Mouse (Mus musculus) R1 (cell line): Measurements from ENCODE around the gene Trim9.

Source experiments
- DNase-seq: peaks from one replicate; pipeline ENCODE4 v3.0.0-alpha.2; 2018; ENCODE audit warnings: low read depth, low spot score

The Trim9 gene

DNA sequence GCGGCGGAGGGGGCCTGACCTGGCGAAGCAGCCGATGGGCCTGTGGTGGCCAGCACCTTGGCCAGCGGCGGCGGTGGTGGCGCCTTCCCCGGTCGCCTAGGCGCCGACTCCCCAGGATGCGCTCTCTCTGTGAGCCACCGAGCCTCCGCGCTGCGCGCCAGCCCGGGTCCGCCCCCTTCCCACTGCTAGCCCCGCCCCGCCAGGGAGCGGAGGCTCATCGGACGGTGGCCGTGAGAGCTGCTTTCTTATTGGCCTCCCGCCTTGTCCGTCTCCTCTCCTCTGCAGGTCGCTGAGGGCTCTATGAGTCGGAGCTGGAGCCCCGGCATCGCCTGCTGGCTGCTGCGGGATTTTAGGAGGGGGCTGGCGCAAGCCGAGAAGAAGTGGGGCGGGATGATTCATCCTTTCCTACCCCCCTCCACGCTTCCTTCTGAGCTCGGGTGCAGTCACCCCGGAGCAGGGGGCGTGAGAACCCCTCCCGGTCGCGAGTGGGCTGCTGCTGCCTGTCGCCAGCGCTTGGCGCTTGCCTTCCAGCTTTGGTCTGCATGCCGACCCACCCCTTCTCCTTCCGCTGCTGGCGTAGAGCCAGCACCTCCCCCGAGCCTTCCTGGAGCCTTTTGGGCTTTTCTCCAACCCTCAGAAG, at the start of gene Trim9:
Gene Trim9, minus strand, starts transcription at position 413 of the 640 bp plus-strand sequence.
- DNase-seq: peak; percentile 98

DNA sequence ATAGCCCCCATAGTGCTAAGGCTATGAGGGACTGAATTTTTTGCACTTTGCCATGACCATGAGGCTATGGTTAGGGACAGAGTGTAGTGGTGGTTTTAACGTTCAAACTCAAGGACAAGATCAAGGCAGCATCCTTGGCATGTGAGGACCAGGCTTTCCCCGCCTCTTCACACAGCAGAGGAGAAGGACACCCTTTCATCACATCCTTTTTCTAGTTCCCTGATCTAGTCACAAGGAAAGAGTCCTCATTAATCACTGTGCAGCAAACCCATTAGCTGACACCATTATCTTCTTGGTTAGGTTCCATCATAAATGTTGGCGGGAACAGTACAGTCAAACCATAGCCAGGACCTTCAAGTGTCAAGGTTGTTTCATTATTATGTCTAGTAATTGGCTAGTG, 47.6 kb upstream of the Trim9 start:
- DNase-seq: no peak

DNA sequence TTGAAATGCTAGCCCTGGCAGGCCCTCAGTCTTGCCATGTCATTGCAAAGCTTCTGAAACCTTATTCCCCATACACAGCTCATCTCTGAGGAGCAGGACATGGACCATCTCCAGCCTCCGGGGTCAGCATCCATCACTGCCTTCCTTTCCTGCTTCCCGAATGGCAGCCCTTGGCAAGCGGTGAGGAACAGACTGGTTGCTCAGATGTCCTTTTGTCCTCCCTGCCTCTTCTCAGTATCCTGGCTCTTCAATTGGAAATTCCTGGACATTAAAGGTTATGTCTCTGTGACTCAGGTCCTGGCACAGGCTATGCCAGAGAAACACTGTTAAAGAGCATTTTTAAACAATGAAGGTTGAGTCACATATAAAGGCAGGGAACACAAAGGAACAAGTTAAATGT, 43.8 kb upstream of the Trim9 start:
- no peak for DNase-seq

GRCm38 (mm10) chr12:70374976-70375375, 27.6 kb upstream of the Trim9 start:
- no peak for DNase-seq

DNA sequence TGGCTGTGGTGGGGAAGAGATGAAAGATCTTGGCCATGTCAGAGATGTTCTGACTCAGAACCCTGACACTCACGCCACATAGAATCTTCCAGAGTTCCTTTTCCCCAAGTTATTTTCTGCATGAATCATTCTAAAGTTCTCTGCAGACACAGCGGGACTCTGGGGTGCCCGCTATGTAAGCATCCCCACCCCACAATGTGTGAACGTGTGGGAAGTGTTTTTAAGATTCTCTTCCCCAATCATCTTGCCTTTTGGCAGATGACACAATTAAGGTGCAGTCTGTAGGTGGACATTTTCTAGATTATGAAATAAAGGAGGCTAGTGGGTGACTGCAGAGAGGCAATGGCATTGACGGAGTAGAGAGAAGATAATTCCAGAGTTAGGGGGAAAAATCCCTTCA, 25.5 kb upstream of the Trim9 start:
- no peak for DNase-seq

GRCm38 (mm10) chr12:70369348-70369747, 21.9 kb upstream of the Trim9 start:
- DNase-seq: no peak

- DNase-seq: no peak
Measured at GRCm38 (mm10) chr12:70368820-70369219, 21.4 kb upstream of the Trim9 start.

DNA sequence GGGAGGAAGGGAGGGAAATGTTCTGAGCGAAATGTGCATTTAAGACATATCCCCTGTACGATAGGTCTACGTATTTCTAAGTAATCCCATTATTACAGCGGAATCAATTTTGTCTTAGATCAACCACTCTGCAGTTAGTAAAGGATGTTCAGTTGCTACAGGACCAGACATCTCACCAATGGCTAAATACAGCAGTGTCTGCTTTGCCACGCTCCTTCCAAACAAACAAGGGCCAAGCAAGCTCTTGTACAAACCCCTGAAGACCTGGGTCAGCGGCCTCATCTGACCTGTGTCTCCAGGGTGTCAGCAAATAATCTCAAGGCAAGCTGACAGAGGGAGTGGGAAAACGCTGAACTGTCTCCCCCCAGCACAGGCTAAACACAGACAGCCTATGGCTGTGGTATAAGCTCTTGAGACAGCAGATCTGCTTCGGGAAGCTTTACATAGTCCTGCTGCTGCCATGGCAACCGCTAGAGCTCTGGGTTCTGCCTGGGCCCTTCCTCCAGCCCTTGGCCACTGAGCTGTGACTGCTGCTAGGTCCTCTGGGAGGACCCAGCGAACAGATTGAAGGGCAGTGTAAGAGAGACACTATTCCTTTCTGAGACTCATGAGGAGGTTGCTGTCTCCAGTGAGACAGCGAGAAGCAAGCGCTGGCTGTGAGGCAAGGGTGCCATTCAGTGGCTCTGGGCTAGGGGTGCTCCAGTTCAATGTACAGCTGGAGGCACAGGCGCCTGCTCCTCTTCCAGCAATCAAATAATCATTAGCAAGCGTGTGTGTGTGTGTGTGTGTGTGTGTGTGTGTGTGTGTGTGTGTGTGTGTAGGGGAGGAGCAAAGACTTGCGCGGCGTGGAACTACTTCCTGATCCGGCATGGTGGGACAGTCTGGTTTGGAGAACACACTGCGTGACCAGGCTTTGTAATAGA, 20.2 kb upstream of the Trim9 start:
- DNase-seq: peak; percentile 88

- DNase-seq: no peak
Measured at GRCm38 (mm10) chr12:70363016-70363415, 15.6 kb upstream of the Trim9 start.

GRCm38 (mm10) chr12:70360276-70360675, 12.9 kb upstream of the Trim9 start:
- peak; percentile 11 for DNase-seq

DNA sequence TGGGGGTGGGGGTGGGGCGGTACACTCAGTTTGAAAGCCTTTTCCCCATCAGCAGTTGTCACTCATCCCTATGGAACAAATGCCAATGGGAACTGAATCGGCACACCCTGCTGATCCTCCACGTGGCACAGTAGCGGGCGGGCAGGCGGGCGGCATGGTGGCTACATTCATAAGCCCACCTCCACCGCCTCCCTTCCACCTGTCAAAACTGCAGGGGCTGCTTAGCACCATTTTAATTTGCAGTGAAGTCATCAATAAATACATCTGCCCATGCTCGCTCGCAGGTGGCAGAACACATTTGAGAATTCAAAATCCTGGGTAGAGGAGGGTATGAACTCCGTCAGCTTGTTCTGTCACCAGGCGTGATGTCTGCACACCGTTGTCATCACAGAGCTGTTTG, 12.0 kb upstream of the Trim9 start:
- peak; percentile 6 for DNase-seq

GRCm38 (mm10) chr12:70354926-70355325, 7.5 kb upstream of the Trim9 start:
- DNase-seq: no peak

GRCm38 (mm10) chr12:70350490-70350889, 3.1 kb upstream of the Trim9 start:
- no peak for DNase-seq

- DNase-seq: no peak
Measured at GRCm38 (mm10) chr12:70349788-70350187, 2.4 kb upstream of the Trim9 start.

DNA sequence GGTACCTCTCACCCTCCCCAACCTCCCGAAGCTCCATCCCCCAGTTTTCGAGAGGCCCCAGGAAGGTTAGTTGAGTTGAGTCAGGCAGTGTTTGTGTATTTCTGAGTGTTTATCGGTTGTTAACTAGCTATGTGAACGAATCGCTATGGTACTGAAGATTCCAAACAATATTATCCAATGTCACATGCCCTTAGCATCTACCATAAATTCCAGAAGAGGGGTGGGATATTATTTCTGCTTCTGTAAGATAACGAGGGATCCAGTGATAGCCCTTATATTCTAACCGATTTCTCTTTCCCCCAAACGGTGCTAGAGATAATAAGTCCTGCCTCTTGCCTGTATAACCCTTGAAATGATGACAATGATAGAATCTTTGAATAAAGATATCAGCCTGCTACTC, 612 bp upstream of the Trim9 start:
- DNase-seq: no peak

DNA sequence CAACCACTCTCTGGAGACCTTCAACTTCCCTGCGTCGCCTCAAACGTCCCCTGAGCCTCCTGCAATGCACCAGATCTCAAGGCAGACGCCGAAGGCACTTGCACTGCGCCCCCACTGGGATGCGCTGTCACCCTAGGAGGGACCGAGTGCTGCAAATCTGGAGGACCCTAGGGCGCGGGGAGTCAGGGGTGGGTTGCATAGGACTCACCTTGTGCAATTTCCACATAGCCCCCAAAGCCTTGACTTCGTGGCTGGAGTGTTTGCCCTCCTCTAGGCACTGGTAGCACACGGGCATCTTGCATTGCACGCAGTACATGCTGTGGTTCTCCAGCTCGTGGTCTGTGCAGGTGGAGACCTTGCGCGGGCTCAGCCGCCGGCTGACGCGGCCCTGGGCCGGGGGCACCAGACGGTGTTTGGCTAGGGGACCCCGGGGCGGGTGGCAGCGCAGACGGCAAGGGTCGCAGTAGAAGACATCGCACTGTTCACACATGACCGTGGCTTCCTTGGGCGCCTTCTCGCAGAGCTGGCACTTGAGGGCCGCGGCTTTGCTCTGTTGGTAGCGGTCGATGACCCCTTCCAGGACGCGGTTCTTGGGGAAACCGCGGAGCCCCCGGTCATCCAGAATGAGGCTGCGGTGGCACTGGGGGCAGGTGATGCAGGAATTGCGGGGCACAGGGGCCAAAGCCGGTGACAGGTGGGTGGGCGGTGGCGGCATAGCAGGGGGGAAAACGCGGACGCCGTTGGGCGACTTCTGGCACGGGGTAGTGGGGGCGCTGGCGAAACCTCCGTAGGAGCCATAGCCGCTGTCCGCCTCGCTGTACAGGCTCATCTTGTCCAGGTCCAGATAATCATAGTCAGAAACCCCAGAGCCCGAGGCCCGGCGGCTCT, 1.0 kb downstream of the Trim9 start:
- DNase-seq: peak; percentile 53

DNA sequence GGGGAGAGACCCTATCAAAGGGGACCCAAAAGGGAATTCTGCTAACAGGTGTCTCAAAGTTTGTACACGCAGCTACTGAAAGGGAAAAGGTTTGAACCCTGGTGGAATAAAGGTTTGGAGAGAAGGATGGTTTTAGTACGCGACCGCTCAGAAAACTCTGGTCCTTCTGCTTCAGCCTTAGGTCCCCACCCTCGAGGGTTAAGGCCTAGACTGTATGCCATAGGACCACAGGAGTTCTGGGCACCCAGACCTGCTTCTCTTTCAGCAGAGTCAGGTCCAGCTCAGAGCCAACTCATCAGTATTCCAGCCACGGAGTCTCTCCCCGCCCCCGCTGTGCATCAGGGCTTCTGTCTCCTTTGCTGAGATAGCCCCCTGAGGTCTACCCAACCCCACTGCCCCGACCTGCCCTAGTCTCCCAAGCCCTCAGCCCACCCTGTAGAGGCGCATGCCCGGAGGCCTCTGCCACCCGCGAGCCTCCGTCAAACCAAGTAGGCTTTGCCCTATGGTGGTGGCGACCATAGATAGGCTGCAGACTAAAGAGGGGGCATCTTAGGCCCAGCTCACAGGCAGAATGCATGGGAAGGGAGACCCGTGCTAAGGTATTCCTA, 1.8 kb downstream of the Trim9 start:
- DNase-seq: no peak

GRCm38 (mm10) chr12:70335176-70335575, 12.2 kb downstream of the Trim9 start:
- peak; percentile 84 for DNase-seq

DNA sequence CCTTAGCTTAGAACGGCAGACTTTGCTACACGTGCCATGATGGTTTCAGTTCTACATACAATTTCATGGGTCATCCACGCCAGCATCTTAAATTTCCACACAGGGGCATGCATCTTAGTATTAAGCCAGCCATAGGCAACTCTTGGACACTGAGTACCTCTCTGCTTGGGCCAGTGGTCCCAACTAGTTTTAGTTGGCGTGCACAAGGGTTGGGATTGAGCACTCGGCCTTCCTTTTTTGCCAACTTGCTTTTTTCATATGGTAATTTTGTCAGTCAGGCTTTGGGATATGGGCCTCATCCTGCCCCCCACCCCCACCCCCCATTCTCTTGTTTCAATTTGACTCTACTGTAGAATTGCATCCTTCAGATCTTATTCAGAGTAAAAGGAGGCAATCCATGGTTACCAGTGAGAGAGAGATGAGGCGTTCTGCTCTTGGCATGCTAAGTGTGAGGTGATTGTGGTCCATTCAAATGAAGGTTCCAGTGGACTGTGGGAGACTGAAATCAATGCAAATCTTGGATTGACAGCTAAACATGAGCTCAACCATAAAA, 14.1 kb downstream of the Trim9 start:
- no peak for DNase-seq

DNA sequence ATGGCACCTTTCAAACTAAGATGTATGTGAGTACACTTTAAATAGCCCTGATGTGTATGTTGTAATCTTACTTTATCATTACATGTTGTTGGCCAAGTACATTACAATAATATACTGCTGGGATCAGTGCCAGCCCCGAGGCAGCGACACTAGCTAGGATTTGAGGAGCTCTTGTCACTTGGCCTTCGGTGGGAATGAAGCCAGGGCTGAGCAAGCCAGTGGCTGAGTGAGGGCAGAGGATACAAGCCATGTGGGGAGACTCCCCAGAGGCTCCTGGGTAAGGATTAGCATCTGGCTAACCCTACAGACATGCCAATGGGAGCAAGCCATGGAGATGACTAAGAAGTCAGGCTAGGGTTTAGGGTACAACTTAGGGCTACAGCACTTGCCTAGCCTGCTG, 18.4 kb downstream of the Trim9 start:
- DNase-seq: no peak

- DNase-seq: no peak
Measured at GRCm38 (mm10) chr12:70326956-70327355, 20.5 kb downstream of the Trim9 start.
